9 mouse cellular contexts compared by ENCODE assay signal in genomic region chr1:64618226-64618625, GRCm38 (mm10). TPM values are rescaled to one million over a fixed set of nuclear protein-coding genes. Genes with fewer than 3 reads are reported as not detected.
DNase-seq lines count a peak whose midpoint lies in the region; ATAC-seq and TF ChIP-seq lines count a peak whose summit lies in the region.
"Had no signal": no experiment of that assay in that cellular context is flagged by ENCODE, and none has a peak within 500 bp of the region (broad histone marks: within the 10 kb centered on the region; RNA-seq: fewer than 3 reads in every experiment).

No protein-coding gene starts in this region.

- peaks cover 8% of the 10 kb centered on the region for H3K4me1 ChIP-seq in heart, embryonic 10.5 days
- peaks cover under 1 to 26% of the 10 kb centered on the region in 2 experiments for H3K4me1 ChIP-seq in CH12.LX (ENCODE audit: control insufficient read depth in 1 of 2, insufficient read depth in 2 of 2)
- peaks cover 11% of the 10 kb centered on the region; the same call in 1 of the 2 replicates for H3K4me1 ChIP-seq in forebrain, postnatal 0 days (ENCODE audit: insufficient read depth)

- H3K27ac ChIP-seq in heart, embryonic 10.5 days = no peak overlapping the region
- H3K27ac ChIP-seq in CH12.LX (ENCODE audit: insufficient read depth, low read depth) (no peak overlapping the region), macrophage (no peak overlapping the region)
- peak overlapping the region; percentile 97 for H3K27ac ChIP-seq in forebrain, postnatal 0 days (ENCODE audit: low read depth, low read length)

- peak overlapping the region; percentile 79 for H3K9ac ChIP-seq in CH12.LX (ENCODE audit: insufficient read depth, low read depth)
- peak overlapping the region; percentile 98; the same call in 1 of the 2 replicates for H3K9ac ChIP-seq in forebrain, postnatal 0 days

- no peak for ATAC-seq in forebrain, postnatal 0 days
- ATAC-seq in inflammation-experienced regulatory T-cells, adult 6 months = no peak

- dilution Hi-C loops in CH12.LX (cut with MboI; ENCODE audit: extremely low pct_ligation_motif_present, extremely low pct_unique_long_range_greater_than_20kb, low sequenced_read_pairs) = no loop called here

- H3K4me2 ChIP-seq in CH12.LX (ENCODE audit: insufficient read depth, low read depth, poor library complexity, severe bottlenecking) = peak overlapping the region; percentile 35
- H3K4me2 ChIP-seq in forebrain, postnatal 0 days (ENCODE audit: low read depth) = peak overlapping the region; percentile 81

- in situ Hi-C loops in CH12.LX (cut with MboI; ENCODE audit: low pct_ligation_motif_present, low pct_unique_long_range_greater_than_20kb, low sequenced_read_pairs) = loop anchor here (5.0 kb wide), 1 partner anchor 79 kb away; no protein-coding TSS in a partner anchor

- peaks cover 6% of the 10 kb centered on the region; the same call in 1 of the 2 replicates for H3K36me3 ChIP-seq in heart, embryonic 10.5 days
- H3K36me3 ChIP-seq in CH12.LX (replicated peaks in 1 of 2; ENCODE audit: control insufficient read depth in 1 of 2, insufficient read depth in 1 of 2, low read length in 1 of 2) = peaks cover 0 to 15% of the 10 kb centered on the region in 2 experiments
- H3K36me3 ChIP-seq in forebrain, postnatal 0 days (ENCODE audit: insufficient read depth) = no peaks in the 10 kb centered on the region; the same call in 1 of the 2 replicates
- peaks cover 12% of the 10 kb centered on the region; the same call in 1 of the 2 replicates for H3K36me3 ChIP-seq in macrophage (ENCODE audit: inconsistent target)

- WGBS in heart, embryonic 10.5 days = 81% methylated on average over 3 of the region's 3 CpGs
- WGBS in forebrain, postnatal 0 days = 42% methylated on average over 3 of the region's 3 CpGs
- WGBS in macrophage (ENCODE audit: missing documents) = 35% methylated on average over 3 of the region's 3 CpGs

- intact Hi-C loops in heart, postnatal 36 days (cut with DNase I) = loop anchor here (5.0 kb wide), 2 partner anchors 299 to 394 kb away; no protein-coding TSS in a partner anchor

- no peak for TF ChIP-seq POLR2A in CH12.LX (IDR thresholded peaks at IDR 0.05; ENCODE audit: low read depth, low read length)

- no peak for TF ChIP-seq CTCF in CH12.LX (conservative IDR thresholded peaks at IDR 0.05 in 1 of 2, IDR thresholded peaks at IDR 0.05 in 1 of 2; ENCODE audit: low read depth in 2 of 2, low read length in 2 of 2)
- TF ChIP-seq CTCF in forebrain, postnatal 0 days (IDR thresholded peaks at IDR 0.05; ENCODE audit: low read depth) = no peak

- TF ChIP-seq EP300 in CH12.LX (IDR thresholded peaks at IDR 0.05; ENCODE audit: low read length) = no peak

- H3K4me3 ChIP-seq in heart, embryonic 10.5 days = peak overlapping the region; percentile 76; the same call in 1 of the 2 replicates
- H3K4me3 ChIP-seq in CH12.LX (replicated peaks in 1 of 3; ENCODE audit: low read depth in 2 of 3, low read length in 2 of 3, poor library complexity in 1 of 3) = peak overlapping the region; percentile 88 to 91 (median 89)
- peak overlapping the region; percentile 85 for H3K4me3 ChIP-seq in forebrain, postnatal 0 days (ENCODE audit: low read depth, low read length)
- peak overlapping the region; percentile 74; the same call in 1 of the 2 replicates for H3K4me3 ChIP-seq in macrophage (ENCODE audit: inconsistent target)

- no peak for DNase-seq in heart, embryonic 10.5 days (ENCODE audit: low spot score)
- no peak for DNase-seq in heart, postnatal 36 days
- DNase-seq in CH12.LX (ENCODE audit: extremely low read depth) = peak; percentile 11
- DNase-seq in forebrain, postnatal 0 days = no peak
- DNase-seq in embryo, embryonic 10.5 days (ENCODE audit: low spot score) = no peak
- no peak for DNase-seq in ovary, postnatal 14 days (ENCODE audit: low spot score)

- H3K9me3 ChIP-seq in heart, embryonic 10.5 days = no peaks in the 10 kb centered on the region
- no peaks in the 10 kb centered on the region for H3K9me3 ChIP-seq in CH12.LX (replicated peaks; ENCODE audit: low read length)
- no peaks in the 10 kb centered on the region for H3K9me3 ChIP-seq in forebrain, postnatal 0 days (ENCODE audit: low read length)

- H3K27me3 ChIP-seq in heart, embryonic 10.5 days (ENCODE audit: insufficient read depth, poor library complexity, severe bottlenecking) = no peaks in the 10 kb centered on the region
- H3K27me3 ChIP-seq in CH12.LX (replicated peaks) = no peaks in the 10 kb centered on the region
- no peaks in the 10 kb centered on the region for H3K27me3 ChIP-seq in forebrain, postnatal 0 days (ENCODE audit: insufficient read depth, low read length)
- H3K27me3 ChIP-seq: Patski had no signal

- H3K79me2 ChIP-seq in CH12.LX (replicated peaks; ENCODE audit: control insufficient read depth, extremely low read depth, insufficient read depth, poor library complexity, severe bottlenecking) (no peaks in the 10 kb centered on the region; the same call in 1 of the 2 replicates), macrophage (ENCODE audit: inconsistent target) (no peaks in the 10 kb centered on the region)

- TF ChIP-seq RAD21 in CH12.LX (IDR thresholded peaks at IDR 0.05; ENCODE audit: low read depth, low read length) = no peak

TF ChIP-seq in CH12.LX, 34 proteins besides CTCF, POLR2A, EP300 and RAD21:
- TF ChIP-seq MAZ (IDR thresholded peaks at IDR 0.05; ENCODE audit: low read depth, low read length) (0 out of 2 replicates have a peak, but pooled peaks have one; percentile 10), E2F4 (IDR thresholded peaks at IDR 0.05; ENCODE audit: insufficient replicate concordance, low read depth, low read length) (no peak)

RNA-seq across cellular contexts. Expression of gene Mettl21a, which starts 1.2 kb away (rescaled TPM):
- polyA plus RNA-seq in heart, embryonic 10.5 days (2016; fragmentation: Nextera tagmentation; extraction: Ambion mirVana) = 14.7 and 14.9 TPM in 2 replicates
- total RNA-seq in heart, postnatal 36 days (2021) = 1 to 10 TPM; 7.5 to 8.8 TPM
- total RNA-seq in CH12.LX (2012; rRNA removed) (19.6 and 25.7 TPM in 2 replicates), CH12.LX (2014; rRNA removed) (38.8 and 40.1 TPM in 2 replicates)
- polyA plus RNA-seq in CH12.LX (2012; ENCODE audit: insufficient read length, low read depth) (18.4 and 18.9 TPM in 2 replicates), macrophage (2018) (8.8 to 18.0 TPM (median 12.8 TPM) in 3 replicates)
- 16.6 and 17.0 TPM in 2 replicates for total RNA-seq in forebrain, postnatal 0 days (2014; rRNA removed)
- 8.1 and 11.8 TPM in 2 replicates for polyA plus RNA-seq in forebrain, postnatal 0 days (2015; fragmentation: Nextera tagmentation; extraction: Ambion mirVana)
- total RNA-seq in macrophage (2018; cell fraction: chromatin; rRNA removed) = 10 to 100 TPM in 7 of 26 experiments, 1 to 10 TPM in 19; 2.0 to 20.9 (median 6.1) TPM
- total RNA-seq in macrophage (2018; cell fraction: cytosol; rRNA removed) = 10 to 100 TPM in 20 of 26 experiments, 1 to 10 TPM in 6; 6.7 to 19.4 (median 13.3) TPM
- 10 to 100 TPM in 14 of 26 experiments, 1 to 10 TPM in 12; 3.4 to 21.8 (median 10.2) TPM for total RNA-seq in macrophage (2018; cell fraction: nucleus; rRNA removed)
- polyA plus RNA-seq in inflammation-experienced regulatory T-cells, adult 6 months (2017; shearing (Covaris generic)) = 10 to 100 TPM; 25.7 to 33.4 (median 29.1) TPM
